18 mouse cellular contexts compared by ENCODE assay signal in the genomic region with DNA sequence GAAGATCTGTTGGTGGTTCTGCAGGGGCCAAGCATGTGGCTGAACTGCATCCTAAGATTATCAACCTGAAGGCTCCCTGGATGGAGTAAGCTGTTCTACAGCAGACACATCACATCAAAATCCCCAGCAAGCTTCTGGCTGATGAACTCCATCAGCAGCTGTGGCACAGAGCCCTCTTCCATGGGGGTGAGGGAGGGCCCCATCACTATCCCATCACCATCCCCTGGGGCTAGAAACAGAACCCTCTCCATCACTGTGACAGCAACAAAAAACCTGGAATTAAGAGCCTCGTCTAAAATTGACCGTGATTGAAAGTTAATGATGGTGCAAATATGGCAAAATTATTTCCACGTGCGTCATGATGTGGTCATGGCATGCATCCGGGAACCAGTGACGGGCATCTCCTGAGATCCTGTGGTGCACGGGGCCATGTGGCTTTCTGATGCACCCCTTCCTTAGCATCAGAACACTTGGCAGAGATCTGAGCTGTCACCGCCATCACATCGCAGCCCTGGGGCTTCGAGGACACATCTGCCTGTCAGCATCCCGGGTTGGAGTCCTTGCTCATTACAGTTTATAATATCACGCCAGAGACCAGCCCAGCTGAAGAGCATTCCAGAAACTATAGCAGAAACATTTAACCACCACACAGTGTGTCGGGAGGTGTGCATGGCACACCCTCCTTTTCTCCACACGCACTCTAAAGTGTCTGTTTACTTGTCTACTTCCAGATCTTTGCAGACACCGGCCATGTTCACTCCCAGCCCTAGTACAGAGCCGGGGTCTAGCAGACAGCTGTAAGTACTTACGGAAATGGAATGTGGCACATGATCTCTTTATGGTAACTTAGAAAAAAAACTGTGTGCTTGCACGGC. TPM values are rescaled to one million over a fixed set of nuclear protein-coding genes. Genes with fewer than 3 reads are reported as not detected.
A peak's percentile ranks its signal among the peaks of the same experiment; 100 is the strongest.
DNase-seq lines count a peak whose midpoint lies in the region; ATAC-seq and TF ChIP-seq lines count a peak whose summit lies in the region.
"Had no signal": no experiment of that assay in that cellular context is flagged by ENCODE, and none has a peak within 500 bp of the region (broad histone marks: within the 10 kb centered on the region; RNA-seq: fewer than 3 reads in every experiment).

No protein-coding gene starts in this region.

- no peak for TF ChIP-seq POLR2A in lung, adult 2 months (IDR thresholded peaks at IDR 0.05; ENCODE audit: borderline replicate concordance, extremely low read depth, low read depth, low read length)
- TF ChIP-seq POLR2A in embryonic fibroblast, embryonic 13.5 days (IDR thresholded peaks at IDR 0.05; ENCODE audit: low read depth, low read length), result no peak

- ATAC-seq in heart, embryonic 12.5 days (ENCODE audit: insufficient number of reproducible peaks, low FRiP score), result no peak
- peak; percentile 59 for ATAC-seq in lung, embryonic 16.5 days (ENCODE audit: low read depth)
- ATAC-seq in forebrain, embryonic 16.5 days, result no peak
- ATAC-seq: forebrain, embryonic 13.5 days had no signal

- H3K9me3 ChIP-seq in heart, embryonic 12.5 days (replicated peaks), result no peaks in the 10 kb centered on the region
- H3K9me3 ChIP-seq in lung, embryonic 16.5 days (ENCODE audit: control insufficient read depth, low read length), result no peaks in the 10 kb centered on the region
- no peaks in the 10 kb centered on the region for H3K9me3 ChIP-seq in forebrain, embryonic 16.5 days (ENCODE audit: control insufficient read depth, low read length)
- no peaks in the 10 kb centered on the region for H3K9me3 ChIP-seq in midbrain, embryonic 10.5 days (replicated peaks)
- H3K9me3 ChIP-seq: forebrain, embryonic 13.5 days; G1E had no signal

- peaks cover 28% of the 10 kb centered on the region for H3K4me1 ChIP-seq in heart, embryonic 12.5 days (replicated peaks)
- H3K4me1 ChIP-seq in lung, embryonic 16.5 days (replicated peaks; ENCODE audit: control insufficient read depth, insufficient read depth, low read length), result peaks cover 24% of the 10 kb centered on the region
- no peaks in the 10 kb centered on the region for H3K4me1 ChIP-seq in lung, adult 2 months (ENCODE audit: control insufficient read depth, insufficient read depth, low read length)
- peaks cover 9% of the 10 kb centered on the region for H3K4me1 ChIP-seq in embryonic fibroblast, embryonic 13.5 days (ENCODE audit: control insufficient read depth, insufficient read depth, low read length)
- H3K4me1 ChIP-seq in forebrain, embryonic 16.5 days (replicated peaks; ENCODE audit: control insufficient read depth, insufficient read depth, low read length), result peaks cover 28% of the 10 kb centered on the region
- H3K4me1 ChIP-seq in midbrain, embryonic 10.5 days, result peaks cover 11% of the 10 kb centered on the region

- no peaks in the 10 kb centered on the region for H3K27me3 ChIP-seq in heart, embryonic 12.5 days (replicated peaks)
- H3K27me3 ChIP-seq in lung, embryonic 16.5 days (ENCODE audit: control insufficient read depth, insufficient read depth, low read depth, low read length), result no peaks in the 10 kb centered on the region
- no peaks in the 10 kb centered on the region for H3K27me3 ChIP-seq in forebrain, embryonic 16.5 days (replicated peaks; ENCODE audit: control insufficient read depth, insufficient read depth, low read length)
- no peaks in the 10 kb centered on the region for H3K27me3 ChIP-seq in midbrain, embryonic 10.5 days (ENCODE audit: low read depth, poor library complexity, severe bottlenecking)
- H3K27me3 ChIP-seq: forebrain, embryonic 13.5 days had no signal

- WGBS in heart, embryonic 12.5 days, result 37% methylated on average over 18 of the region's 18 CpGs
- WGBS in lung, embryonic 16.5 days, result 39% methylated on average over 18 of the region's 18 CpGs
- WGBS in lung, adult 2 months, result 46% methylated on average over 18 of the region's 18 CpGs
- WGBS in forebrain, embryonic 16.5 days, result 71% methylated on average over 18 of the region's 18 CpGs
- WGBS in midbrain, embryonic 10.5 days, result 87% methylated on average over 18 of the region's 18 CpGs

- no peak overlapping the region for H3K27ac ChIP-seq in heart, embryonic 12.5 days (ENCODE audit: poor library complexity, severe bottlenecking)
- no peak overlapping the region for H3K27ac ChIP-seq in lung, embryonic 16.5 days (ENCODE audit: low read length)
- H3K27ac ChIP-seq in embryonic fibroblast, embryonic 13.5 days (ENCODE audit: insufficient read depth, low read length), result peak overlapping the region; percentile 60
- H3K27ac ChIP-seq in forebrain, embryonic 16.5 days (ENCODE audit: low read length), result no peak overlapping the region
- H3K27ac ChIP-seq in midbrain, embryonic 10.5 days (replicated peaks), result no peak overlapping the region
- H3K27ac ChIP-seq: forebrain, embryonic 13.5 days had no signal

- intact Hi-C loops in heart, postnatal 36 days (cut with DNase I), result no loop called here

- no peak for DNase-seq in heart, postnatal 36 days
- DNase-seq in lung, adult 2 months, result no peak
- peak; percentile 24 to 54 for DNase-seq in lung, postnatal 4 days
- no peak for DNase-seq in midbrain, embryonic 10.5 days (ENCODE audit: low spot score)
- DNase-seq: B cell, adult 2 months; cerebellum, postnatal 14 days; gastrocnemius, postnatal 36 days; kidney, postnatal 36 days; layer of hippocampus, postnatal 36 days; right cerebral cortex, adult 18-20 months had no signal

- H3K4me3 ChIP-seq in heart, embryonic 12.5 days, result no peak overlapping the region
- H3K4me3 ChIP-seq in lung, embryonic 16.5 days (ENCODE audit: low read length), result no peak overlapping the region
- H3K4me3 ChIP-seq in lung, adult 2 months (replicated peaks; ENCODE audit: extremely low read depth, low read depth, low read length), result no peak overlapping the region
- no peak overlapping the region for H3K4me3 ChIP-seq in embryonic fibroblast, embryonic 13.5 days (ENCODE audit: insufficient read depth, low read length)
- H3K4me3 ChIP-seq in forebrain, embryonic 16.5 days (replicated peaks; ENCODE audit: low read length), result no peak overlapping the region
- H3K4me3 ChIP-seq in midbrain, embryonic 10.5 days, result no peak overlapping the region
- H3K4me3 ChIP-seq: forebrain, embryonic 13.5 days had no signal

- no peak overlapping the region for H3K9ac ChIP-seq in heart, embryonic 12.5 days
- H3K9ac ChIP-seq in lung, embryonic 16.5 days (ENCODE audit: low read length), result no peak overlapping the region
- no peak overlapping the region for H3K9ac ChIP-seq in forebrain, embryonic 16.5 days (replicated peaks; ENCODE audit: low read depth, low read length)
- H3K9ac ChIP-seq: forebrain, embryonic 13.5 days had no signal

- TF ChIP-seq CTCF in lung, adult 2 months (IDR thresholded peaks at IDR 0.05; ENCODE audit: insufficient read depth, low read length), result no peak
- TF ChIP-seq CTCF in embryonic fibroblast, embryonic 13.5 days (IDR thresholded peaks at IDR 0.05; ENCODE audit: borderline replicate concordance, insufficient read depth, low read length), result no peak

- 0 out of 2 replicates have a peak overlapping the region, but pooled peaks have one; percentile 0 for H3K4me2 ChIP-seq in heart, embryonic 12.5 days
- H3K4me2 ChIP-seq in lung, embryonic 16.5 days (ENCODE audit: low read depth, low read length), result no peak overlapping the region
- H3K4me2 ChIP-seq in forebrain, embryonic 16.5 days (ENCODE audit: low read length), result no peak overlapping the region
- H3K4me2 ChIP-seq: forebrain, embryonic 13.5 days had no signal

- no peaks in the 10 kb centered on the region for H3K36me3 ChIP-seq in heart, embryonic 12.5 days
- H3K36me3 ChIP-seq in lung, embryonic 16.5 days (ENCODE audit: control insufficient read depth, insufficient read depth, low read length), result no peaks in the 10 kb centered on the region
- H3K36me3 ChIP-seq in forebrain, embryonic 16.5 days (ENCODE audit: control insufficient read depth, insufficient read depth), result no peaks in the 10 kb centered on the region
- no peaks in the 10 kb centered on the region for H3K36me3 ChIP-seq in midbrain, embryonic 10.5 days
- H3K36me3 ChIP-seq: G1E had no signal

RNA-seq across cellular contexts. Expression of a gene that starts 51.1 kb away (rescaled TPM):
- 0.12 TPM in 1 of 2 replicates, not detected in the other for polyA plus RNA-seq in heart, embryonic 12.5 days (2016; fragmentation: Nextera tagmentation; extraction: Ambion mirVana)
- total RNA-seq in heart, postnatal 36 days (2021), result not detected
- 0.13 and 1.3 TPM in 2 replicates for polyA plus RNA-seq in lung, embryonic 16.5 days (2015; fragmentation: Nextera tagmentation; extraction: Ambion mirVana)
- polyA plus RNA-seq in lung, adult 2 months (2012; rRNA removed), result 0.11 and 25.6 TPM in 2 replicates
- polyA plus RNA-seq in embryonic fibroblast, embryonic 13.5 days (2011; ENCODE audit: insufficient read length, low read depth, missing spikeins), result not detected in 2 replicates
- polyA plus RNA-seq in forebrain, embryonic 16.5 days (2015; fragmentation: Nextera tagmentation; extraction: Ambion mirVana), result 0.08 TPM in 1 of 2 replicates, not detected in the other
- polyA plus RNA-seq in midbrain, embryonic 10.5 days (2016; fragmentation: Nextera tagmentation; extraction: Ambion mirVana), result not detected in 2 replicates
- total RNA-seq: gastrocnemius, postnatal 36 days; layer of hippocampus, postnatal 36 days; liver, adult 2 months; megakaryocyte-erythroid progenitor cell, adult 5-6 weeks had no signal
- polyA plus RNA-seq: G1E; liver, adult 2 months had no signal

Comparison
In these comparisons a context has a peak if more than half of its experiments do, and no peak if none do; other contexts are left out.
1. DNase-seq: peak in lung, postnatal 4 days (2 of 2); none in heart, postnatal 36 days (0 of 2), lung, adult 2 months (single experiment) and midbrain, embryonic 10.5 days (single experiment).